Mouse (Mus musculus): Measurements from ENCODE around the gene Bclaf3. TPM values are rescaled to one million over a fixed set of nuclear protein-coding genes. Genes with fewer than 3 reads are reported as not detected.
"Not testable (repeated sequence)": the region's sequence is repeated elsewhere in the genome, so short reads cannot be mapped to it uniquely, and the experiment has no call there.

The Bclaf3 gene
- polyA plus RNA-seq, 1 experiment from 2014 or later = 20.6 TPM

- H3K36me3 ChIP-seq (ENCODE audit: insufficient read depth, low read length) = no peaks in the 10 kb centered on the region
- peaks cover 3% of the 10 kb centered on the region; the same call in 1 of the 2 replicates for H3K27me3 ChIP-seq (ENCODE audit: insufficient read depth, low read length)
- H3K4me1 ChIP-seq (ENCODE audit: insufficient read depth, low read length) = no peaks in the 10 kb centered on the region
- no peak overlapping the region for H3K4me3 ChIP-seq (ENCODE audit: low read length)
- no peak for ATAC-seq (ENCODE audit: low FRiP score, low TSS enrichment)
- H3K4me2 ChIP-seq (replicated peaks; ENCODE audit: low read depth, low read length) = no peak overlapping the region
- H3K9ac ChIP-seq (replicated peaks; ENCODE audit: low read length) = no peak overlapping the region
- WGBS = 71% methylated on average over 3 of the region's 3 CpGs
- H3K9me3 ChIP-seq (ENCODE audit: low read length) = no peaks in the 10 kb centered on the region
- H3K27ac ChIP-seq (ENCODE audit: low read length) = no peak overlapping the region
These were observed 4.7 kb upstream of the Bclaf3 start for GRCm38 (mm10) chrX:159521780-159522179.

- Histone ChIP-seq H3K27me3 (ENCODE audit: insufficient read depth, low read length) (peaks cover 3% of the 10 kb centered on the region; the same call in 1 of the 2 replicates), H3K9me3 (ENCODE audit: low read length) (no peaks in the 10 kb centered on the region), H3K4me2 (replicated peaks; ENCODE audit: low read depth, low read length) (no peak overlapping the region), H3K9ac (replicated peaks; ENCODE audit: low read length) (no peak overlapping the region), H3K36me3 (ENCODE audit: insufficient read depth, low read length) (no peaks in the 10 kb centered on the region), H3K27ac (ENCODE audit: low read length) (no peak overlapping the region), H3K4me1 (ENCODE audit: insufficient read depth, low read length) (no peaks in the 10 kb centered on the region), H3K4me3 (ENCODE audit: low read length) (no peak overlapping the region)
- 72% methylated on average over 4 of the region's 4 CpGs for WGBS
- no peak for ATAC-seq (ENCODE audit: low FRiP score, low TSS enrichment)
These were observed 3.8 kb upstream of the Bclaf3 start for GRCm38 (mm10) chrX:159522651-159523050.

- 21% methylated on average over 27 of the region's 38 CpGs for WGBS
These were observed 5.9 kb downstream of the Bclaf3 start for GRCm38 (mm10) chrX:159532427-159532810.

GRCm38 (mm10) chrX:159532811-159533462 lies 6.4 kb downstream of the Bclaf3 start:
- peak overlapping the region; percentile 65 for H3K4me3 ChIP-seq (ENCODE audit: low read length)
- 21% methylated on average over 40 of the region's 56 CpGs for WGBS
- no peaks in the 10 kb centered on the region for H3K27me3 ChIP-seq (ENCODE audit: insufficient read depth, low read length)
- H3K36me3 ChIP-seq (ENCODE audit: insufficient read depth, low read length) = no peaks in the 10 kb centered on the region
- H3K9ac ChIP-seq (replicated peaks; ENCODE audit: low read length) = peak overlapping the region; percentile 69
- no peaks in the 10 kb centered on the region for H3K9me3 ChIP-seq (ENCODE audit: low read length)
- no peaks in the 10 kb centered on the region for H3K4me1 ChIP-seq (ENCODE audit: insufficient read depth, low read length)
- peak overlapping the region; percentile 52 for H3K4me2 ChIP-seq (replicated peaks; ENCODE audit: low read depth, low read length)
- peak overlapping the region; percentile 77 for H3K27ac ChIP-seq (ENCODE audit: low read length)
- peak; percentile 65 for ATAC-seq (ENCODE audit: low FRiP score, low TSS enrichment)

More at GRCm38 (mm10) chrX:159532427-159532810, 5.9 kb downstream of the Bclaf3 start:
- Histone ChIP-seq H3K4me3 (ENCODE audit: low read length) (peak overlapping the region; percentile 65), H3K27ac (ENCODE audit: low read length) (peak overlapping the region; percentile 77), H3K9me3 (ENCODE audit: low read length) (no peaks in the 10 kb centered on the region), H3K36me3 (ENCODE audit: insufficient read depth, low read length) (no peaks in the 10 kb centered on the region), H3K4me1 (ENCODE audit: insufficient read depth, low read length) (no peaks in the 10 kb centered on the region), H3K9ac (replicated peaks; ENCODE audit: low read length) (peak overlapping the region; percentile 69), H3K4me2 (replicated peaks; ENCODE audit: low read depth, low read length) (peak overlapping the region; percentile 52), H3K27me3 (ENCODE audit: insufficient read depth, low read length) (no peaks in the 10 kb centered on the region)
- ATAC-seq (ENCODE audit: low FRiP score, low TSS enrichment) = peak; percentile 98

GRCm38 (mm10) chrX:159541936-159542335 lies 15.4 kb downstream of the Bclaf3 start:
- no peak for ATAC-seq (ENCODE audit: low FRiP score, low TSS enrichment)
- Histone ChIP-seq H3K4me1 (ENCODE audit: insufficient read depth, low read length) (no peaks in the 10 kb centered on the region), H3K4me3 (ENCODE audit: low read length) (no peak overlapping the region), H3K4me2 (replicated peaks; ENCODE audit: low read depth, low read length) (no peak overlapping the region), H3K9me3 (ENCODE audit: low read length) (peaks cover 3% of the 10 kb centered on the region; the same call in 1 of the 2 replicates), H3K36me3 (ENCODE audit: insufficient read depth, low read length) (peaks cover 3% of the 10 kb centered on the region; the same call in 1 of the 2 replicates), H3K9ac (replicated peaks; ENCODE audit: low read length) (no peak overlapping the region), H3K27ac (ENCODE audit: low read length) (no peak overlapping the region), H3K27me3 (ENCODE audit: insufficient read depth, low read length) (peaks cover 9% of the 10 kb centered on the region; the same call in 1 of the 2 replicates)
- 83% methylated on average over 18 of the region's 18 CpGs for WGBS

- H3K27me3 ChIP-seq (ENCODE audit: insufficient read depth, low read length) = peaks cover 6% of the 10 kb centered on the region; the same call in 1 of the 2 replicates
- no peak for ATAC-seq (ENCODE audit: low FRiP score, low TSS enrichment)
- H3K27ac ChIP-seq (ENCODE audit: low read length) = no peak overlapping the region
- H3K36me3 ChIP-seq (ENCODE audit: insufficient read depth, low read length) = 0 out of 2 replicates have a peak, but pooled peaks cover 4% of the 10 kb centered on the region
- no peak overlapping the region for H3K4me2 ChIP-seq (replicated peaks; ENCODE audit: low read depth, low read length)
- no peaks in the 10 kb centered on the region for H3K4me1 ChIP-seq (ENCODE audit: insufficient read depth, low read length)
- H3K4me3 ChIP-seq (ENCODE audit: low read length) = no peak overlapping the region
- H3K9me3 ChIP-seq (ENCODE audit: low read length) = no peaks in the 10 kb centered on the region
- no peak overlapping the region for H3K9ac ChIP-seq (replicated peaks; ENCODE audit: low read length)
- WGBS = 90% methylated on average over 5 of the region's 5 CpGs
These were observed 20.6 kb downstream of the Bclaf3 start for GRCm38 (mm10) chrX:159547093-159547492.

GRCm38 (mm10) chrX:159584738-159585137 lies 58.2 kb downstream of the Bclaf3 start:
- H3K4me2 ChIP-seq (replicated peaks; ENCODE audit: low read depth, low read length); H3K4me3 ChIP-seq (ENCODE audit: low read length); H3K9ac ChIP-seq (replicated peaks; ENCODE audit: low read length); H3K9me3 ChIP-seq (ENCODE audit: low read length); H3K27ac ChIP-seq (ENCODE audit: low read length); H3K27me3 ChIP-seq (ENCODE audit: insufficient read depth, low read length); H3K4me1 ChIP-seq (ENCODE audit: insufficient read depth, low read length); ATAC-seq (ENCODE audit: low FRiP score, low TSS enrichment); H3K36me3 ChIP-seq (ENCODE audit: insufficient read depth, low read length): not testable (repeated sequence)
- 83% methylated on average over 7 of the region's 7 CpGs for WGBS

GRCm38 (mm10) chrX:159591633-159592032 lies 65.1 kb downstream of the Bclaf3 start:
- Histone ChIP-seq H3K9ac (replicated peaks; ENCODE audit: low read length) (no peak overlapping the region), H3K36me3 (ENCODE audit: insufficient read depth, low read length) (no peaks in the 10 kb centered on the region), H3K9me3 (ENCODE audit: low read length) (no peaks in the 10 kb centered on the region), H3K4me1 (ENCODE audit: insufficient read depth, low read length) (no peaks in the 10 kb centered on the region), H3K4me2 (replicated peaks; ENCODE audit: low read depth, low read length) (no peak overlapping the region), H3K27ac (ENCODE audit: low read length) (no peak overlapping the region), H3K27me3 (ENCODE audit: insufficient read depth, low read length) (no peaks in the 10 kb centered on the region), H3K4me3 (ENCODE audit: low read length) (no peak overlapping the region)
- WGBS = 76% methylated on average over 1 of the region's 1 CpGs
- no peak for ATAC-seq (ENCODE audit: low FRiP score, low TSS enrichment)

GRCm38 (mm10) chrX:159597502-159597901 lies 71.0 kb downstream of the Bclaf3 start:
- ATAC-seq (ENCODE audit: low FRiP score, low TSS enrichment) = no peak
- Histone ChIP-seq H3K27me3 (ENCODE audit: insufficient read depth, low read length) (no peaks in the 10 kb centered on the region; the same call in 1 of the 2 replicates), H3K9me3 (ENCODE audit: low read length) (no peaks in the 10 kb centered on the region), H3K9ac (replicated peaks; ENCODE audit: low read length) (no peak overlapping the region), H3K4me1 (ENCODE audit: insufficient read depth, low read length) (no peaks in the 10 kb centered on the region), H3K27ac (ENCODE audit: low read length) (no peak overlapping the region), H3K36me3 (ENCODE audit: insufficient read depth, low read length) (no peaks in the 10 kb centered on the region), H3K4me2 (replicated peaks; ENCODE audit: low read depth, low read length) (no peak overlapping the region), H3K4me3 (ENCODE audit: low read length) (no peak overlapping the region)
- WGBS = 77% methylated on average over 1 of the region's 1 CpGs

GRCm38 (mm10) chrX:159604832-159605231 lies 78.3 kb downstream of the Bclaf3 start:
- Histone ChIP-seq H3K36me3 (ENCODE audit: insufficient read depth, low read length) (no peaks in the 10 kb centered on the region), H3K27ac (ENCODE audit: low read length) (no peak overlapping the region), H3K4me2 (replicated peaks; ENCODE audit: low read depth, low read length) (no peak overlapping the region), H3K4me1 (ENCODE audit: insufficient read depth, low read length) (no peaks in the 10 kb centered on the region), H3K27me3 (ENCODE audit: insufficient read depth, low read length) (peaks cover 4% of the 10 kb centered on the region; the same call in 1 of the 2 replicates), H3K4me3 (ENCODE audit: low read length) (no peak overlapping the region), H3K9ac (replicated peaks; ENCODE audit: low read length) (no peak overlapping the region), H3K9me3 (ENCODE audit: low read length) (no peaks in the 10 kb centered on the region)
- 84% methylated on average over 2 of the region's 2 CpGs for WGBS
- ATAC-seq (ENCODE audit: low FRiP score, low TSS enrichment) = no peak

Data from kidney, embryonic 16.5 days (tissue).